Mouse (Mus musculus) brown adipose tissue, adult 24 weeks (tissue): ENCODE measurements around the gene Lgi1. TPM values are rescaled to one million over a fixed set of nuclear protein-coding genes. Genes with fewer than 3 reads are reported as not detected.
A peak's percentile ranks its signal among the peaks of the same experiment; 100 is the strongest.

ENCODE experiments used
- H3K27ac ChIP-seq: fragments of 200-500 bp; replicated peaks from 2 replicates; pipeline ENCODE4 v1.5.1; 2012; ENCODE audit warnings: low read depth, mild to moderate bottlenecking, low read length
- H3K4me1 ChIP-seq: fragments of 200-500 bp; 2 replicates; pipeline ENCODE4 v1.6.1; 2012; ENCODE audit warnings: low read length, mixed read lengths; ENCODE audit not compliant: control insufficient read depth, insufficient read depth, insufficient read length
- H3K4me3 ChIP-seq: fragments of 200-500 bp; 2 replicates; pipeline ENCODE4 v1.5.1; 2012; ENCODE audit warnings: low read depth, mild to moderate bottlenecking, low read length, moderate library complexity; ENCODE audit not compliant: insufficient read depth
- polyA plus RNA-seq: library from polyadenylated mRNA; stranded (reverse); fragments of >200 nt; gene quantifications from 2 replicates; pipeline ENCODE4 v1.2.4, GENCODE M21; 2012; ENCODE audit not compliant: missing spikeins, insufficient read depth, insufficient read length

Lgi1 gene
- 4.0 and 9.8 TPM in 2 replicates for polyA plus RNA-seq

- Histone ChIP-seq H3K4me3 (peak within 1 kb of the TSS; percentile 26; the same call in 1 of the 2 replicates), H3K4me1 (no peaks in the 10 kb centered on the region), H3K27ac (no peak within 1 kb of the TSS; the same call in 1 of the 2 replicates)
Measured at GRCm38 (mm10) chr19:38264505-38265500, at the start of gene Lgi1. TSS of gene Lgi1 (plus strand) at chr19:38264536.

DNA sequence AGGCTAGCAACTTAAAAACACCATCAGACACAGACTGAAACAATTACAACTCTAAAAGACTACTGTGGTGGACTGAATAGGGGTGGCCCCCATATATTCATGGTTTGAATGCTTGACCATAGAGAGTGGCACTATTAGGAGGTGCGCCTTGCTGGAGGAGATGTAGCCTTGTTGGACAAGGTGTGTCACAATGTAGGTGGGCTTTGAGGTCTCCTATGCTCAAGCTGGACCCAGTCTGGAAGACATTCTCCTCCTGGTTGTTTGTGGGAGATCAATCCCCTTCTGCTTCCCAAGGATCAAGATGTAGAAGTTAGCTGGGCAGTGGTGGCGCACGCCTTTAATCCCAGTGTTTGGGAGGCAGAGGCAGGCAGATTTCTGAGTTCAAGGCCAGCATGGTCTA lies 46.6 kb upstream of the Lgi1 start:
- no peaks in the 10 kb centered on the region for H3K4me1 ChIP-seq
- no peak overlapping the region for H3K27ac ChIP-seq
- H3K4me3 ChIP-seq = no peak overlapping the region

- Histone ChIP-seq H3K4me1 (no peaks in the 10 kb centered on the region), H3K27ac (0 out of 2 replicates have a peak overlapping the region, but pooled peaks have one; percentile 16), H3K4me3 (peak overlapping the region; percentile 91)
Measured at GRCm38 (mm10) chr19:38223356-38223904, 40.9 kb upstream of the Lgi1 start.

DNA sequence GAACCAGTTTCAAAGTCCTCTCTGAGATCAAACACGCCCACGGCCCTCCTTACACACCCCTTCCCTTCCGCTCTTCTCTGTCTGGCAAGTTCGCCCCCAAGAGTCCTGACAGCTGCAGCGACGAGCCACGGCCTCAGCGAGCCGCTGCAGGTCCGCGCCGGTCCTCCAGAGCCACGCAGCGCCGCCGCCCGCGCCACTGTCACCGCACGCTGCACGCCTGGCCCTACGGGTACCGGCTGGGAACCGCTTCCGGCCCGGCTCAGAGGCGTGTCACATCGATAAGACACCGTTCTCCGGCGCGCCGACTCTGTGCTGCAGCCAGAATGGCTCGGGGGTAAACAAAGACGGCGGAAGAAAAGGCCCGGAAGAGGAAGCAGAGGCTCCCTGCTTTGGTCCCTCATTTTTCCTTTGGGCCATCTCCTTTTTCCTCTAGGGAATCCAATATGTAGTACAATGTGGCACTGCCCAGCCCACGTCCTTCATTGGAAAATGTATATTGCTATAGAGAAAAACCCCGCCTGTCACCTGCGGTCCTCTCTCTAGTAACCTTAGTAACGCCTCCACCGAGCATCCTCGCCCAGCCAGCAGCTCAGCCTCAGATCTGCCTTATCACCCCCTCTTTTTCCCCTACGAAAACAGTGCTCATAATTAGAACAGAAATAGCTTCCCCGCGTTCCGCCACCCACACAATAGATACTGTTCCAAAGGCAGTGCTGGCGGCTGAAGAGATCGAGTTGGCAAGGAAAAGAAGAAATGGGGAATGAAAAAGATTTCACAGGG lies 40.2 kb upstream of the Lgi1 start, which contains the start of gene Fra10ac1:
Fra10ac1 (minus strand) TSS at position 252 of the 780 bp plus-strand sequence.
- Histone ChIP-seq H3K4me3 (peak within 1 kb of the TSS; percentile 91), H3K4me1 (no peaks in the 10 kb centered on the region), H3K27ac (0 out of 2 replicates have a peak within 1 kb of the TSS, but pooled peaks have one; percentile 16)

DNA sequence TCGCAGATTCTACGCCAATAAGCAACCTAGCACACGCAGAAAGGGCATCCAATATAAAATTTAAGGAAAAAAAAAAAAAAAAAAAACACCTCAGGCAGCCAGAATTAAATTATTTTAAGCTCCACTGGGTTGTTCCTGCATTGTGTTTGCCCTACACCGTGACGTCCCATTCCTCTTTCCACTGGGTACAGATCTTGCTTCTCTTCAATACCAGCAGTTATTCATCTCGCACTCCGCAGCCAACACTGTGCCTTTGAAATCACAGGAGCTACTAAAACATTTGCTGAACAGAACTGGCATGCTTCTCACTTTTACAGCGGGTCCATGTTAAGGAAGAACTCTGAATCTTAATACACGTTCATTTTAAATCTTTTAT lies 39.7 kb upstream of the Lgi1 start:
- Histone ChIP-seq H3K27ac (no peak overlapping the region), H3K4me3 (peak overlapping the region; percentile 91), H3K4me1 (no peaks in the 10 kb centered on the region)

DNA sequence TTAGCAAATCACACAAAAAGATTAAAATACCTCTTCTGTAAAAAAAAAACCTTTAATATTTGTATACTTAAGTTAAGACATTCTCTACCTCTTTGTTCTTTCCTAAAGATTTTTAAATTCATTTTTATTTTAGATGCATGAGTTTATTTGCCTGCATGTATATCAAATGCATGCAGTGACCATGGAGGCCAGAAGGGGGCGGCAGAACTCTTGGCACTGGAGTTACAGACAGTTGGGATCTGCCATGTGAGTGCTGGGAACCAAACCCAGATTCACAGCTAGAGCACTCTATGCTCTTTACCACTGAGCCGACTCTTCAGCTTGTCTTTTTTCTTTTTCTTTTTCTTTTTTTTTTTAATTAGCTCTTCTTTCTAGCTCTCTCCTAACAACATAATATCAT lies 35.6 kb upstream of the Lgi1 start:
- Histone ChIP-seq H3K27ac (no peak overlapping the region), H3K4me1 (no peaks in the 10 kb centered on the region), H3K4me3 (no peak overlapping the region)

- Histone ChIP-seq H3K4me3 (no peak overlapping the region), H3K27ac (no peak overlapping the region), H3K4me1 (no peaks in the 10 kb centered on the region)
Measured at GRCm38 (mm10) chr19:38232087-38232486, 32.2 kb upstream of the Lgi1 start.

DNA sequence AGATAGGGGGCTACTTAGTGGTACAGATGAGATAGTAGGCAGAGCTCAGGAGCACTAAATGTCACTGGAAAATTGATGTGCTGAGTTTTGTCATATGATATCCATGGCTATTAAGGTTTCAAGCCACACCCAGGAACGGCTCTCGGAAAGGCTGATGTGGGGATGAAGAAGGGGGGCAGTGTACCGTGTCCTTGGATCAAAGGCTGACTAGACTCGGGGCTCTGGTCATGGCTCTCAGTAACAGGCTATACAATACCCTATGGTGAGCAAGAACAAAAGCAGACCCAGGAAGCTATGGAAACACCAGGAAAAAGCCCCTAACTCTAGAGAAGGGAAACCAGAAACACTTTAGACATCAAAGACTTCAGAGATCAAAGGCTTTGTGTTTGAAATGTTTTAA lies 31.8 kb upstream of the Lgi1 start:
- Histone ChIP-seq H3K27ac (no peak overlapping the region), H3K4me3 (no peak overlapping the region), H3K4me1 (no peaks in the 10 kb centered on the region)

DNA sequence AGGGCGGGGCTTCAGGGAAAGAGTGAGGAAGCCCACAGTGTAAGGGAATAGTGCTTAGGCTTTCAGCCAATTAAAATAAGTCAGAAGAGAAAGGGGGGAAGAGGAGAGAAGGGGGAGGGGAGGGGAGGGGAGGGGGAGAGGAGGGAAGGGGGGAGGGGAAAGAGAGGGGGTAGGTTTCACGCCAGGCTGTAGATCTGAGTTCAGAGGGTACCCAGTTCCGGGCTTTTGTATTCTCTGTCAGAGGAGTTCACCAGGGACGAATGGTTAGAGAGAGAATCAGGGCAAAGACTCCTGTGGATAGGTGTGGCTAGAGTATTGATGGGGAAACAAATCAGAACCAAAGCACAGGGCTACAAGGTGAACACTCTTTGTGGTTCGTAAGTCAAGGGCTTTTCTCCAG lies 27.8 kb upstream of the Lgi1 start:
- Histone ChIP-seq H3K4me1 (no peaks in the 10 kb centered on the region), H3K27ac (no peak overlapping the region), H3K4me3 (no peak overlapping the region)

- Histone ChIP-seq H3K4me1 (no peaks in the 10 kb centered on the region), H3K27ac (no peak overlapping the region), H3K4me3 (no peak overlapping the region)
Measured at GRCm38 (mm10) chr19:38237834-38238212, 26.5 kb upstream of the Lgi1 start.

DNA sequence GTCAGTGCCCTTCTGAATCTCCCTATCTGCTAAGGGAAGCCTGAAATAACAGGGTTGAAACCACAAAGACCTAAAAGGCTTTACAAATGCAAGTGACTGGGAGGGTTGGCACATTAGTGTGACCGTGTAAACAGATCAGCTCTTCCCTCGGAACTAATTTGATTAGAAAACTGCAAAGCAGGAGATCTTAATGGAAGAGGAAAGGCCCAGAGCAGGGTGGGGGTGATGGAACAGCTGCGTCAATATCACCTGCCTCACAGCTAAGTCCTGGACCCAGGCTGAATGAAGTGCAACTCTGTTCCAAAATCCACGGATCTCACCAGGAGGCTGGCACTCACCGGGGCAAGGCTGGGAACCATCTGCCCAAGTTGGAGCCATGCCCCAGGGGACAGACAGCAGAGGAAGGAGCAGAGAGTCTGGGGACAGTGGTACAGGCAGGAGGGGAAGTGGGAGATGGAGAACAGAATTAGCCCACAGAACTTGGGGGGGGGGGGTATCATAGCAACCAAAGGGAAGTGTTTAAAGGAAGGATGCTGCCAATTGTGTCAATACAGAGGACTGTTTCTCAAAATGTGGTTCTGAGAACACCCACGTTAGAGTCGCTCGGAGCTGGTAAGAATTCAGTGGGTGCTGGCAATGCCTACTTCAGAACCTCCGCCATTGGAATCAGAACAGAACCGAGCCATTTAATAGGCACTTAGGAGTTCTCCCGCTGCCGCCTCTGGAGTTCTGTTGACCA lies 26.0 kb upstream of the Lgi1 start:
- Histone ChIP-seq H3K4me3 (no peak overlapping the region), H3K4me1 (no peaks in the 10 kb centered on the region), H3K27ac (no peak overlapping the region)

GRCm38 (mm10) chr19:38242314-38242852 lies 22.0 kb upstream of the Lgi1 start:
- Histone ChIP-seq H3K4me3 (no peak overlapping the region), H3K4me1 (no peaks in the 10 kb centered on the region), H3K27ac (no peak overlapping the region)

- Histone ChIP-seq H3K4me1 (no peaks in the 10 kb centered on the region), H3K4me3 (no peak overlapping the region), H3K27ac (no peak overlapping the region)
Measured at GRCm38 (mm10) chr19:38244748-38245147, 19.6 kb upstream of the Lgi1 start.
